Mouse (Mus musculus) large intestine, adult 2 months (tissue): ENCODE data around the gene Kcnk4. TPM values are rescaled to one million over a fixed set of nuclear protein-coding genes. Genes with fewer than 3 reads are reported as not detected.
A peak's percentile ranks its signal among the peaks of the same experiment; 100 is the strongest.

Experiments
- DNase-seq: peaks from one replicate; pipeline ENCODE4 v3.0.0-alpha.2; 2012; ENCODE audit warnings: low read depth, low spot score
- WGBS: fragments of 180-500 bp; shearing (Covaris S2); methylation state at CpG from one replicate; pipeline ENCODE4 v1.1.7; 2018; 5-methylcytosine and 5-hydroxymethylcytosine counted together
- polyA plus RNA-seq: library from polyadenylated mRNA; depleted of rRNA; stranded (reverse); fragments of >200 nt; gene quantifications from 2 replicates; pipeline ENCODE4 v1.2.3, GENCODE M21; 2012

The Kcnk4 gene
- polyA plus RNA-seq, 1 experiment = not detected

DNA sequence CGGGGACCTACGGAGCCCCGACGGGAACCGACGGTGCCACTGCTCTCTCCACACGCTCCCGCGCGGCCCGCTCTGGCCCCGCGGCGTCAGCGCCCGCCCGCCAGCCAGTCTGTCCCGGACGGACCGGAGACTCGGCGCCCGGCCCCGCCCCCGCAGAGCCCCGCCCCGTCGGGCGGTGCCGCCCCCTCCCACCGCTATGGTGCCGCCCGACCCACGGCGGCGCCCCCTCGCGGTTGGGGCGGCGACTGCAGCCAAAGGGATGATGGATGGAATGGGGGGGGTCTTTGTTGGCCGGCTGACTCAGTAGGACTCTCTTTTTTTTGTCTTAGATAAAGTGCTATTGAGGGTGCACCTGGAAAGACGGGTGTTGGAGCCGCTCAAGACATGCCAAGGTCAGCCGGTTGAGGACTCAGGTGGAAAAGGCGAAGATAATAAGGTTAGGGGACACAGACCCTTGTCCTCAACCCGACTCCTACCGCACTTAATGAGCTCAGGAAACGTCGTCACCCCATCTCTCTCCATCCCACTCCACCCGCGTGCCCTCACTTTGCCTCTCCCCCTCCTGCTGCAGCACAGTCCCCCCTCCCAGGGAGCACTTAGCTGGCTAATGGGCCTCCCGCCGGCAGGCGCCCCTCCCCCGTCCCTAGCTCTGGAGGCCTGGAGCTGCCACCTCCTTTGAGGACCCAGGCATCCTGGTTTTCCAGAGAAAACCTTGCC, 35.5 kb upstream of the Kcnk4 start:
- no peak for DNase-seq
- 2% methylated on average over 54 of the region's 55 CpGs for WGBS

DNA sequence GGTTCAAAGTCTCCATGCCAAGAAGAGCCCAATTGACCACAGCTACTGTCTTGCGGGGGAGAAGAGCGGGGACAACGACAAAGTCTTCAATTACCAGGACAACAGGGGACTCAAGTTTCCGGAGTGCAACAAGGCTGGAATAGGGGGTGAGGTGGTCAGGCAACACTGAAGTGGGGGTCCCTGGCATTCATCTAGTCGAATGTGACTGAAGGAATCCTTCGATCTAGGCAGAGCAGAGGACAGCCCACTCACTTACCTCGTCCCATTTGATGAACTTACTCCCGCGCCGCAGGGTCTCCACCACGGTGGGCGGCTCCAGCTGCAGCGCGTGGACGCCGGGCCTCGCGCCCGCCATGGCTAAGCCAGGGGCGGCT, 35.0 kb upstream of the Kcnk4 start:
- WGBS = 2% methylated on average over 20 of the region's 20 CpGs
- no peak for DNase-seq

DNA sequence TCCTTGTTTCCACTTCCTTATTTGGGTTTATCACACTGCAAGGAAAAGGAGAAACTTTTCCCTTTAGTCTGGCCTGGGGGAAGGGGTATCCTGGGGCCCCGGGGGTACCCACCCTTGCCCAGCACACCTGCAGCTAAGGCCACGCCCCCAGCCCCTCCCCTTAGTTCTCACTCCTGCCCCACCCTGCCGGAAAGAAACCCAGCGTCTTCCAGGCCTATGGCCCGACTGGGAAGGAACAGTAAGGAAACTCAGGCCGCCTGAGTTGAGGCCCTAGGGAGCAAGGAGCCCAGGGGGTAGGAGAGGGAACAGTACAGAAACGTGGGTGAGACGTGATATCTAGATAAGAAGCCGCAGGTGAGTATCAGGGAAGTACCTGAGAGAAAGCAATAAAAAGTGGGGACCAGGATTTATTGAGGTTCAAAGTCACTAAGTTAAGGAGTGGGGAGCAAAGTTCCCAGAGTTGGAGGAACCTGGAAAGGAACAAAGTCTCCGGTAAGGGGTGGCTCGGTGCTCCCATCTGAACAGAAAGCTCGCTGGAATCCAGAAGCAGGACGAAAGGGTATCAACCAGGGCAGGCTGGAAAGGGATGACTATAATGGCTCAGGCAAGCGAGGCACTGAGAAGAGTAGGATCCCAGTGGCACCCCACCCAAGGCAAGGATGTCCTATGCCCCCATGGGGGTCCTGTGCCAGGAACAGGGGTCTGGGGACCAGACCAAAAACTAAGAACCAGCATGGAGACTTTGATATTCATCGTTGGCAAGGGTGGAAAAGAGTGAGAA, 34.4 kb upstream of the Kcnk4 start:
- no peak for DNase-seq
- WGBS = 4% methylated on average over 15 of the region's 15 CpGs

DNA sequence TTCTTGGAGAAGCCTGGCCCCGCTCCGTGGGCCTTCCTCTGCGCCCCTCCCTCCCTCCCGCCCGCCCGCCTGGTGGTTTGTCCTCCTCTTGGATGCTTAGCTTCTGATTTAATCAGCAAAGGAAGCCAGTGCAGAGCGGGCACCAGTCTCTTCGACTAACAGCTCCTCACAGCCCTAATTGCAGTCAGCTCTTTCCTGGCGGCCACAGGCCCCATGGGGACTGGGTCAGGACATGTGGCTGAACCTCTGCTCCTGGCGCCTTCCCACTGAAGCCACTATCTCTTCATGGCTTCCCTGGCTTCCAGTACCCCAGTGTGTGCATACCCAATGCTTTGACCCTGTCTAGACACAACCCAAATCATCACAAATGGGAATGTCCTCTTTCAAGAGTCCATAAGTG, 22.1 kb upstream of the Kcnk4 start:
- no peak for DNase-seq
- 87% methylated on average over 10 of the region's 10 CpGs for WGBS

DNA sequence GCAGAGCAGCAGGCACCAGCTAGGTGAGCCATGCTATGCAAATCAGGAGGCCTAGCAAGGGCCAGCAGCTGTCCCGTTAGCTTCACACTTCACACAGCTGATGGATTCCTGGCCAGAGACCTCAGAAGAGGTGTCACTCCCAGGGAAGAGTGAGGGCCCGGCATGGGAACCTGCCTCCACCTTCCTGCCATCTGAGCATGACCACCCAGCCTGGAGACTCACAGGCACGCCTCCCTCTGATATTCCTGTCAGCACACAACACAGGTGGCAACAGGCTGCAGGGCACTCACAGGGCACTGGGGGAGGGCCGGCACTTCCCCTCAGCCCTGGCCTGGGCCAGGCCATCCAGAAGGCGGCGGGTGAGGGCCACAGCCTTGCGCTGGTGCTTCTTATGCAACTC, 21.1 kb upstream of the Kcnk4 start:
- DNase-seq = no peak
- WGBS = 81% methylated on average over 7 of the region's 7 CpGs

DNA sequence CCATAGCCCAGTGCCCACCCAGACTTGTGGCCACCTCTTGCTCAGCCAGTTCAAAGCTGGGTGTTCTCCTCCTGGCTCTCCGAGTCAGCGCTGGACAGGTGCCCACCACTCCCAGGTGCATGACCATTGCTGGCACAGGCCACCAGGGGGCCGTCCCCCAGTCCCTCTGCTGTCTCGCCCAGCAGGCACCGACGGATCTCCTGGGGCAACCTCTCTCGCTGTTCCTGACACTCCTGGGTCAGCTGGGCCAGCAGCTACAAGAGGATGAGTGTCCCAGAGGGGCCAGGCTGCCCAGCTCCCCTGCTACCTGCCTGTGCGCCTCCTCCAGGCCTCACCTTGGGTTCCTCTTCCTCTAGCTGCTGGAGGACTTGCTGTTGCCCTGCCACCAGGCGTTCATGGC, 19.7 kb upstream of the Kcnk4 start:
- no peak for DNase-seq
- 18% methylated on average over 9 of the region's 9 CpGs for WGBS

DNA sequence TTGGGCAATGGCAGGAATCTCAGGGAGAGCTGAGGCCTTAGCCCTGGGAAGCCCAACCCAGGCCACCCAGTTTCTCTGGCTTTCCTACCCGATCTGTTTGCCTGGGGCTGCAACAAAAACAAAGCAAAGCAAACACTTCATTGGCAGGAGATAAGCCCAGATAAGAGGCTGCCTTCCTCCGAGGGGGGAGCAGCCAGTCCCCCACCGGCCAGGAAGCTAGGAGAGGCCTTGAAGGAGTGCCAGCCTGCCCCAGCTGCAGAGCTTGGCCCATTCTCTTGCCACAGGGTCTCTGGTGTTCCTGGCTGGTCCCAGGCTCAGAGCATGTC, 18.4 kb upstream of the Kcnk4 start:
- WGBS = 13% methylated on average over 3 of the region's 3 CpGs
- no peak for DNase-seq

DNA sequence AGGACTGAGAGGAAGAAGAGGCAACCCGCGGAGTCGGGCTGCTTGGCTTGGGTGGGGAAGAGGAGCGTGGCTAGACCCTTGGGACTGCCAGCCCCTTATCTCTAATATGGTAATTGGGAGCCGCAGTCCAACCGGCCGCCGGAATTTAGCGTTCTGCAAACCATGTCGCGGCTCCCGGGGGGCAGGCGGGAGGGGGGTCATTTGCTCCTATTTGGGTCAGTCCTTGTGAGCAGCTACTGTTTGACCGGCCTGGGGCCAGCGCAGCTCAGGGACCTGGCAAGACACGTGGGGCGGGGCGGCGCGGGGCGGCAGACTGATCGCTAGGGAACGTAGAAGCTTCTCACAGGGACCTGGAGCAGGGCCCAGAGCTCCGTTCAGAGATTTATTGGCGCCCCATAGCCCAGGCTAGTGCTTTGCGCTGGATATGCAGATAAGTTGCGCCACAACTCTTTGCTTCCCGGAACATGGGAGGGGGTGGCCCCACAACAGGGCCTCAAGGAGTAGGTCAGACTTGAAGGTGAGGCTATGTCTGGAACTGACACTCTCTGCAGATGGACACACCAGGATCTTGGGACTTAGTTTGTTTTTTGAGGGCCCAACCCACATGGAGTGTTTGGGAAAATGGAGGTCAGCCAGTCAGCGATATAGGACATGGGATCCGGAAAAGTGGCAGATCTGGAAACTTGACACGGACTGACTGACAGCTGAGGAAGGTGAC, 17.8 kb upstream of the Kcnk4 start:
- DNase-seq = no peak
- 1% methylated on average over 31 of the region's 31 CpGs for WGBS

DNA sequence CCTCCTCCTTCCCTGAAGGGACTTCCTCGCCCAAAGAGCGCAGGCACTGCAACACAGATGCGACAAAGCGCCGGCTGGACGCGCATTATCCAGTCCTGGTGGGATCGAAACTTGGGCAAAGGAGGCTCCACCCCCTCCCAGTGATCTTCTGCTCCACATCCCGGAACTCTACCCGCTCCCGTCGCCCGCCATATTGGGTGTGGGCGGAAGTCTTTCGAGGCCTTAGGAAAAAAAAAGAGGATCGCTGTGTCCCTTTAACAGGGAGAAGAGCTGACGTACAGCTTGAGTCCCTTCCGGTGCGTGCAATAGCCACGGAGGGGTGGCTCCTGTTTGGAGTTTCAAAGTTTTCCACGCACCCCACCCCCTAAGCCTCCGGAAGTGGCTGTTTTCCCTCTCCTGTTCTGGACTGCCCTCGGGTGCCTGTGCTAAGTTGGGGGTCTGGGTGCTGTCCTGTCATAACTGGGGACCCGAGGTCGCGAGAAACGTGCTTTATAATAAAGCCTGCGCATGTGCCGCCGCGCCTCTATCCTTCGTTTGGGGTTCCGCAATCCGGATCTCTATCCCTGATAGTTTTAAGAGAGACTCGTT, 17.2 kb upstream of the Kcnk4 start:
- DNase-seq = peak; percentile 93
- under 1% methylated on average over 35 of the region's 35 CpGs for WGBS

DNA sequence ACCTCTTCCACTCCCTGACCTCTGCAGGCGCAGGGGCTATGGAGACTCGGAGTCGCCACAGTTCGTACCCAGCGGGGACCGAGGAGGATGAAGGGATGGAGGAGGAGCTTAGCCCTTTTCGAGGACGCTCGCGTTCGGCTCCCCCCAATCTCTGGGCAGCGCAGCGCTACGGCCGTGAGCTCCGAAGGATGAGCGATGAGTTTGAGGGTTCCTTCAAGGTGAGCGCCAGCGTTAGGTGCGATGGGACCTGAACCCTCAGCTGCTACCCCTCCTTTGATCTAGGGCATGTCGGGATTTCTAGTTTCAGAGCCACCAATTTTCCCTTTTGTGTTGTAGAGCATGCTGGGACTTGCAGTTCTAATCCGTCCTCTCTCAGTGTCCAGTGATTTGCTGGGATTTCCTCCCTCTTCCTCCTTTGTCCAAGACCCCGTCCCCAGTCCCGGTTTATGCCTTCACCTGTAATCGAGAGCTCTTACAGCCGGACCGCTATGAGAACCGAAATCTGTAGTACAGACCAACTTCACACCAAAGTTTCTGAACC, 16.4 kb upstream of the Kcnk4 start:
- DNase-seq = no peak
- under 1% methylated on average over 28 of the region's 28 CpGs for WGBS

DNA sequence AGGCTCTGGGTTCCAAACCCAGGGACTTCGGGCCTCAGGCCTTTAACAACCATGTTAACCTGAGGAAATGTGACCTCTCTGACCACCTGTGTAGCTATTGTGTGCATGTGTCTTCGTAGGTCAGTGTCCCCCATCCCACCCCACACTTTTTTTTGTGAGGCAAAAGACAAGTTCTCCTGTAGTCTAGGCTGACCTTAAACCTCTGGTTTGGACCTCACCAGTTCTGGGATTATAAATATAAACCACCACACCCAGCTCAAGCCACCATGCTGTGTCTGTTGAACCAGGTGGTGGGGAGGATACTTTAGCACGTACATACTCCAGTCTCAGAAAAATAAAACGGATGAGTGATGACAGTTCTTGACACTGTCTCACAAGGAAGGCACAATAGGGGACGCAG, 15.6 kb upstream of the Kcnk4 start:
- DNase-seq = no peak
- 44% methylated on average over 5 of the region's 5 CpGs for WGBS

DNA sequence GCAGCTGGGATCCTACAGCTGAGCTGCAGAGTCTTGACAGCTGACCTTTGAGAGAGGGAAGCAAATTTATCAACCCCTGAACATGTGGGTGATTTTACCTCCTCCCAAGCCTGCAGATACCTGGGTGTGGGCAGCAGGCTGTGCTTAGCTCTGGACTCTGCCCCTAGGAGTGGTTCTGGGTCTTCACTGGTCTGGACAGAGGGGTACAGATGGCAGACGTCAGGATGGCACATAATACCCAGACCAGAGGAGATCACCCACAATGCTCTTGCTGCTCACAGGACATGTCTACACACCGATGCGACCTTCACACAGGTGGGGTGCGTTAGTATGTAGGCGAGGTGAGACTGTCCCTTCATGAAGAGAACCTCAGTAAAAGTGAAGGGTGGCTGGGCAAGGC, 15.2 kb upstream of the Kcnk4 start:
- WGBS = 45% methylated on average over 5 of the region's 5 CpGs
- no peak for DNase-seq

DNA sequence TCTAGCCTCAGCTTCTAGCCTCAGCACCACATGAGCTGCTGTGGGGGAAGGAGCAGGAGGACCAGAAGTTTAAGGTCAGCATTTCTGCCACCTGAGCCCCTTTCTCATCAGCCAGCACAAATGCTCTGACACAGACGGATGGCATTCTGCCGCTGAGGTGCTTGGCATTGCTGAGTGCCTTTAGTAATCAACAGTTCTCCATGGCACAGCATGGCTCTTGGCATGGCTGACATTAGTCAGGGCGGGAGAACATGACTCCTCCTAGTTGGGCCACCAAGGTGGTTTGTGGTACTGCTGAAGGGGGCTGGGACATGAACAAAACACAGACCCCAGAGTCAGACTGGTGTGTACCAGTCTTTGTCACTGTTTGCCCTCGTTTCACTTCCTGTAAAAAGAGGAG, 13.9 kb upstream of the Kcnk4 start:
- DNase-seq = no peak
- WGBS = 89% methylated on average over 4 of the region's 4 CpGs

DNA sequence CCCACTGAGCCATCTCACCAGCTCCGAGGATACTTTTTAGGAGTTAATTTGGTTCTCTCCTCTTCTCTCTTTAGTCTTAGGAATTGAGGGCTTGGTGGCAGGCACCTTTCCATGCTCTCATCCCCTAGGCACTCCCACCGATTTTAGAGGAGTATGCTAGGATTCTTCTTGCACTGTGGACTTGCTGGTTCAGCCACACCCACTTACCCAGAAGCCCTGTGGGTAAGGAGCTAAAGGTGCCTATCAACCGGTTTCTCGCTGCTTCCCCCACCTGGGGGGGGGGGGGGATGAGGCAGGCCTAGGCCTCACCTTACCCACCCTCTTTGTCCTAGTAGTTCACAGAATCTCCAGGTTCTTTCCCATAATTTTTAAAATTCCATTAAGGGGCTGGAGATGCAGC, 13.4 kb upstream of the Kcnk4 start:
- DNase-seq = no peak
- 57% methylated on average over 4 of the region's 4 CpGs for WGBS

DNA sequence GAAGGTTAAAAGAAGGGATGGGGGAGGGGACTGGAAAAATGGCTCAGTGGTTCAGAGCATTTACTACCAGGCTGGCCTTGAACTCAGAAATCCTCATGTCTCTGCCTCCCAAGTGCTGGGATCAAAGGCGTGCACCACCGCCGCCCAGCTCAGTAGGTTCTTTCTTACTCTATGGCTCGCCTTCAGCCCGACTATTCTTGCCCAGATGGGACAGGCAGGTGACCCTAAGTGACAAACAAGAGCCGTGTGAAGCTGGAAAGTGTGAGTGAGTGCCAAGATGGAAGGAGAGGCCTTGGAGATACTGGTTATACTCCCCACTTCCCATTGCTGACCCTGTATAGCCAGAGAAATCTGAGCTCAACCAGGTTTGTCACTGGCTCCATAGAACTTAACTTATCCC, 9.4 kb upstream of the Kcnk4 start:
- 90% methylated on average over 6 of the region's 6 CpGs for WGBS

DNA sequence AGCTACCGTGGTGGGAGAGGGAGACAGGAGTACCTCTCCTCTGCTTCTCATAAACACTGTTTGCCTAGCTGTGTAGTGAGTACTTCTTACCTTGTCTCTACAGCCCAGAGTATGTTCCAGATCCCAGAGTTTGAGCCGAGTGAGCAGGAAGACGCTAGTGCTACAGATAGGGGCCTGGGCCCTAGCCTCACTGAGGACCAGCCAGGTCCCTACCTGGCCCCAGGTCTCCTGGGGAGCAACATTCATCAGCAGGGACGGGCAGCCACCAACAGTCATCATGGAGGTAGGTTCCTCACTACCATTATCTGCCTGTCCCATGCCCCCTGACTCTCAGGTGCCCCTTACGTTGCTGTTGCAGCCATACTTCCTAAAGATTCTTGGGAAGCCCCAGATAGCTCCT, 8.4 kb upstream of the Kcnk4 start:
- DNase-seq = no peak
- 25% methylated on average over 5 of the region's 5 CpGs for WGBS

More for the DNA sequence above, 9.4 kb upstream of the Kcnk4 start:
- DNase-seq = no peak

DNA sequence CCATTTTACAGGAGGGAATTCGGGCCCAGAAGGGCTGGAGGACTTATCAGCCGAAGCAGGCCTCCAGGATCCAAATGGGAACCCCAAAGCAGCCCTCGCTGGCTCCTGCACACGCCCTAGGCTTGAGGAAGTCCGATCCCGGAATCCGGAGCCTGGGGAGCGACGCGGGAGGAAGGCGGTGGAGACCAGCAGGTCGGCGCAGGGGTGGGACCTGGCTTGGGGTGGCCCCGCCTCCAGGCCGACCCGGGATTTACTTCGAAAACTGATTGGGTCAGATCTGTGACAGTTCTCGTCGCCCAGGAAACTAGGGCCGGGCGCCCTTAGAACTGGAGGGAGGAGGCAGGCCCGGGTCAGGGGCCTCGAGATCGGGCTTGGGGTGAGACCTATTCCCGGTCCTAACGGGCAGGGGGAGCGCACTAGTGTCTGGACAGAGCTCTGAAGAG, 8.0 kb upstream of the Kcnk4 start, which contains the start of gene Gpr137:
TSS of gene Gpr137 (minus strand) at position 232 of the 443 bp plus-strand sequence.
- no peak for DNase-seq
- WGBS = under 1% methylated on average over 27 of the region's 27 CpGs

DNA sequence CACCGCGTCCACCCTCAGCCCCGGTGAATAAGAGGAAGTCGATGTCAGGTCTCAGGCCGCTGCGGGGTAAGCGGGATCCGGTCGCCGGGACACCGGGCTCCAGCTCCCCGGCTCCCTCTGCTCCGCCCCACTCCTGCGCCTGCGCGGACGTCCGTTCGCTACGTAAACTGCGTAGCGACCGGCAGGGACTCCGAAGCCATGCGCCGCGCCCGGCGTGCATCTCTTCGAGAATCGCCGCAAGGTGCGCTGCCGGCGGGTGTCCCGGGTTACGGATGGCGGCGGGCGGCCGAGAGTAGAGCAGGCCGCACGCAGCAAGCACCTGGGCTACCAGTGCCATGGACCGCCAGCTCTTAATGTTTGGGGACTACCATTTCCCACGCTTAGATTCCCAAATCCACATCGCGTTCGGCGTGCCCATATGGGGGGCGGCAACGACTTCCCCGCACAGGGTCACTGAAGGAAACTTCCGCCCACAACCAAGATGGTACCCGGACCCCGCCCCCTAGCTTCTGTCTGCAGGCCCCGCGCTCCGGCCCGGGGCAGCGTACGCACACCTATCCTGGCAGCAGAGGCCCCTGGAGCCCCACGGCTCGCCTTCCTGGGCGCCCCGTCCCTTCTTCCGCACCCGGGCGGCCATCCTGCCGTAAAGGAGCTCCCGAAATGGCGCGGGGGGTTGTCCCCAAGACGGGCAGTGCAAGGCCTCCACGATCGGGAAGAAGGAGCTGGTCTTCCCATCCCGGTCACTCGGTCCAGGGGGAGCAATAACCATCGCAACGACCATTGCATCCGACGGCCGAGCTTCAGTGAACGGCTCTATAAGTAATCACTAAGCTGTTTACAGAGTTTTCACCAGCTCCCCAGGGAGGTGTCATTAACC, 7.3 kb upstream of the Kcnk4 start, which contains the start of gene Bad:
TSS of gene Bad (plus strand) at position 490 of the 877 bp plus-strand sequence.
- 1% methylated on average over 83 of the region's 83 CpGs for WGBS
- DNase-seq = no peak
